Mouse (Mus musculus) C2C12 (cell line): ENCODE measurements around the gene Atp5g1. TPM values are rescaled to one million over a fixed set of nuclear protein-coding genes. Genes with fewer than 3 reads are reported as not detected.
"Not testable (repeated sequence)": the region's sequence is repeated elsewhere in the genome, so short reads cannot be mapped to it uniquely, and the experiment has no call there.

Experiments
- H3K27me3 ChIP-seq: one replicate; pipeline ENCODE4 v1.6.1; 2011; ENCODE audit not compliant: control insufficient read depth, insufficient read depth, insufficient read length
- H3K36me3 ChIP-seq: one replicate; pipeline ENCODE4 v1.6.1; 2011; ENCODE audit not compliant: control insufficient read depth, insufficient read depth
- H3K4me3 ChIP-seq: one replicate; pipeline ENCODE4 v1.5.1; 2011; ENCODE audit warnings: mild to moderate bottlenecking, control low read depth; ENCODE audit not compliant: poor library complexity, insufficient read depth, severe bottlenecking
- H3K79me2 ChIP-seq: one replicate; pipeline ENCODE4 v1.6.1; 2011; ENCODE audit not compliant: control insufficient read depth, insufficient read depth
- H3K79me3 ChIP-seq: one replicate; pipeline ENCODE4 v1.6.1; 2011; ENCODE audit warnings: low read depth, control low read depth
- H3ac ChIP-seq: one replicate; pipeline ENCODE3; 2011; ENCODE audit warnings: low read depth; ENCODE audit not compliant: control insufficient read depth, insufficient read length
- CEBPB ChIP-seq: IDR thresholded peaks from one replicate; pipeline ENCODE4 v1.6.1; 2011; ENCODE audit warnings: low read depth, mild to moderate bottlenecking, control low read depth, moderate library complexity
- CTCF ChIP-seq: IDR thresholded peaks from one replicate; pipeline ENCODE4 v1.5.1; 2011; ENCODE audit not compliant: control insufficient read depth, insufficient read depth, insufficient read length
- FOSL1 ChIP-seq: IDR thresholded peaks from one replicate; pipeline ENCODE4 v1.8.0; 2011; ENCODE audit warnings: mild to moderate bottlenecking, low read length; ENCODE audit not compliant: poor library complexity, insufficient read depth, severe bottlenecking
- MAX ChIP-seq: IDR thresholded peaks from one replicate; pipeline ENCODE4 v1.6.1; 2011; ENCODE audit warnings: mild to moderate bottlenecking, control low read depth
- MYOD1 ChIP-seq: IDR thresholded peaks from one replicate; pipeline ENCODE4 v1.6.1; 2011; ENCODE audit warnings: low read depth; ENCODE audit not compliant: control insufficient read depth, insufficient read length
- MYOG ChIP-seq: IDR thresholded peaks from one replicate; pipeline ENCODE4 v1.6.1; 2011; ENCODE audit not compliant: control insufficient read depth, insufficient read length; ENCODE audit errors: extremely low read depth
- USF1 ChIP-seq: IDR thresholded peaks from one replicate; pipeline ENCODE4 v1.6.1; 2011; ENCODE audit warnings: low read depth, mild to moderate bottlenecking, control low read depth, moderate library complexity
- long read RNA-seq, 2 experiments: library from polyadenylated mRNA; unstranded; transcript quantifications; one replicate each; pipeline ENCODE4 v2.0.0; 2019 to 2020
- polyA plus RNA-seq: library from polyadenylated mRNA; unstranded; fragments of >200 nt; fragmentation: generic; extraction: Trizol; gene quantifications from one replicate; pipeline ENCODE4 v1.2.1, GENCODE M21; 2012; ENCODE audit warnings: missing spikeins

Gene Atp5g1
- 857 TPM for polyA plus RNA-seq
- long read RNA-seq, experiment 1, full-length matches to known transcripts = 321 of 336 reads
- long read RNA-seq, experiment 1, partial matches to known transcripts = 8 of 336 reads
- long read RNA-seq, experiment 1, other reads (novel, unspliced or antisense) = 7 of 336 reads
- long read RNA-seq, experiment 2, full-length matches to known transcripts = 35 of 39 reads
- long read RNA-seq, experiment 2, partial matches to known transcripts = 1 of 39 reads
- long read RNA-seq, experiment 2, other reads (novel, unspliced or antisense) = 3 of 39 reads

- Histone ChIP-seq H3K79me2 (peaks cover 31% of the 10 kb centered on the region), H3K27me3 (no peaks in the 10 kb centered on the region), H3K36me3 (peaks cover 18% of the 10 kb centered on the region), H3ac (peak within 1 kb of the TSS; percentile 90), H3K79me3 (peaks cover 16% of the 10 kb centered on the region), H3K4me3 (peak within 1 kb of the TSS; percentile 87)
- TF ChIP-seq FOSL1 (peak; percentile 10), MAX (peak; percentile 92), CTCF (no peak), MYOG (no peak), CEBPB (no peak), MYOD1 (no peak), USF1 (peak; percentile 89)
Measured at GRCm38 (mm10) chr11:96075509-96076220, at the start of gene Atp5g1. Atp5g1 (minus strand) TSS chr11:96075670.

- Histone ChIP-seq H3K4me3 (peak overlapping the region; percentile 15), H3K79me2 (no peaks in the 10 kb centered on the region), H3K27me3 (no peaks in the 10 kb centered on the region), H3ac (peak overlapping the region; percentile 80), H3K79me3 (no peaks in the 10 kb centered on the region), H3K36me3 (no peaks in the 10 kb centered on the region)
- TF ChIP-seq MAX (no peak), USF1 (no peak), FOSL1 (no peak), MYOD1 (no peak), MYOG (no peak)
Measured at GRCm38 (mm10) chr11:96124052-96124914, 48.8 kb upstream of the Atp5g1 start.

GRCm38 (mm10) chr11:96122806-96123205 lies 47.3 kb upstream of the Atp5g1 start:
- not testable (repeated sequence) for H3K79me2 ChIP-seq, H3K27me3 ChIP-seq, H3ac ChIP-seq, H3K79me3 ChIP-seq, H3K36me3 ChIP-seq, H3K4me3 ChIP-seq
- peak; percentile 19 for TF ChIP-seq FOSL1

GRCm38 (mm10) chr11:96119401-96119800 lies 43.9 kb upstream of the Atp5g1 start:
- no peaks in the 10 kb centered on the region for H3K79me3 ChIP-seq
- H3K27me3 ChIP-seq = no peaks in the 10 kb centered on the region
- H3K4me3 ChIP-seq = no peak overlapping the region
- H3ac ChIP-seq = no peak overlapping the region
- no peaks in the 10 kb centered on the region for H3K36me3 ChIP-seq
- H3K79me2 ChIP-seq = no peaks in the 10 kb centered on the region
- no peak for TF ChIP-seq USF1
- no peak for TF ChIP-seq MYOG
- TF ChIP-seq MAX = no peak
- TF ChIP-seq MYOD1 = no peak

- not testable (repeated sequence) for H3ac ChIP-seq, H3K36me3 ChIP-seq, H3K79me3 ChIP-seq, H3K27me3 ChIP-seq, H3K79me2 ChIP-seq, H3K4me3 ChIP-seq
Measured at GRCm38 (mm10) chr11:96116925-96117324, 41.5 kb upstream of the Atp5g1 start.

GRCm38 (mm10) chr11:96116116-96116515 lies 40.6 kb upstream of the Atp5g1 start:
- no peaks in the 10 kb centered on the region for H3K36me3 ChIP-seq
- no peak overlapping the region for H3ac ChIP-seq
- no peak overlapping the region for H3K4me3 ChIP-seq
- no peaks in the 10 kb centered on the region for H3K27me3 ChIP-seq
- H3K79me3 ChIP-seq = no peaks in the 10 kb centered on the region
- H3K79me2 ChIP-seq = no peaks in the 10 kb centered on the region
- TF ChIP-seq CTCF (no peak), MYOG (no peak), FOSL1 (no peak)
